Mouse (Mus musculus) E14TG2a.4 (cell line): ENCODE results near the gene Lrrk1.

Source experiments
- CTCF ChIP-seq: conservative IDR thresholded peaks from 2 replicates; pipeline ENCODE4 v1.5.1; 2014; ENCODE audit warnings: low read length
- POU5F1 ChIP-seq: IDR thresholded peaks from 2 replicates; pipeline ENCODE4 v1.6.1; 2014; ENCODE audit warnings: low read length, borderline replicate concordance

- TF ChIP-seq CTCF (no peak), POU5F1 (no peak)
Observed at GRCm38 (mm10) chr7:66223731-66224130, 164.4 kb downstream of the Lrrk1 start.
